Mouse (Mus musculus) embryonic facial prominence, embryonic 14.5 days (tissue): ENCODE measurements around the gene Lemd2. TPM values are rescaled to one million over a fixed set of nuclear protein-coding genes. Genes with fewer than 3 reads are reported as not detected.
A peak's percentile ranks its signal among the peaks of the same experiment; 100 is the strongest.

Experiments
- ATAC-seq: fragments of 200-750 bp; cut with Nextera tagmentation; 2 replicates; pipeline ENCODE4 v1.8.0; 2017; ENCODE audit warnings: low read depth, moderate number of reproducible peaks, moderate TSS enrichment
- DNase-seq: peaks from one replicate; pipeline ENCODE4 v3.0.0-alpha.2; 2015; ENCODE audit warnings: low spot score
- H3K27ac ChIP-seq: fragments of 300-500 bp; sonication (generic); replicated peaks from 2 replicates; pipeline ENCODE4 v1.5.1; 2014; ENCODE audit warnings: low read depth, mild to moderate bottlenecking, low read length, moderate library complexity
- H3K27me3 ChIP-seq: fragments of 300-500 bp; sonication (generic); replicated peaks from 2 replicates; pipeline ENCODE4 v1.6.1; 2014; ENCODE audit warnings: low read length; ENCODE audit not compliant: control insufficient read depth, insufficient read depth
- H3K36me3 ChIP-seq: fragments of 300-500 bp; sonication (generic); 2 replicates; pipeline ENCODE4 v1.6.1; 2014; ENCODE audit warnings: low read length, mixed read lengths; ENCODE audit not compliant: control insufficient read depth, insufficient read depth
- H3K4me1 ChIP-seq: fragments of 300-500 bp; sonication (generic); 2 replicates; pipeline ENCODE4 v1.6.1; 2014; ENCODE audit warnings: antibody characterized with exemption, low read length; ENCODE audit not compliant: control insufficient read depth, insufficient read depth
- H3K4me2 ChIP-seq: fragments of 300-500 bp; sonication (generic); 2 replicates; pipeline ENCODE4 v1.6.1; 2014; ENCODE audit warnings: low read depth, mild to moderate bottlenecking, low read length, moderate library complexity, mixed read lengths
- H3K4me3 ChIP-seq: fragments of 300-500 bp; sonication (generic); 2 replicates; pipeline ENCODE4 v1.5.1; 2014; ENCODE audit warnings: low read depth, mild to moderate bottlenecking, low read length
- H3K9ac ChIP-seq: fragments of 300-500 bp; sonication (generic); 2 replicates; pipeline ENCODE4 v1.6.1; 2014; ENCODE audit warnings: low read depth, mild to moderate bottlenecking, low read length, moderate library complexity, mixed read lengths
- H3K9me3 ChIP-seq: fragments of 300-500 bp; sonication (generic); 2 replicates; pipeline ENCODE4 v1.6.1; 2016; ENCODE audit warnings: low read length; ENCODE audit not compliant: control insufficient read depth
- WGBS: fragments of 180-500 bp; shearing (Covaris S2); extraction: QIAGEN DNeasy Blood & Tissue Kit; methylation state at CpG from one replicate; pipeline ENCODE4 v1.1.7; 2014; 5-methylcytosine and 5-hydroxymethylcytosine counted together
- polyA plus RNA-seq: library from polyadenylated mRNA; unstranded; fragments of >200 nt; fragmentation: Nextera tagmentation; extraction: Ambion mirVana; gene quantifications from 2 replicates; pipeline ENCODE4 v1.2.1, GENCODE M21; 2014

Lemd2 gene
- polyA plus RNA-seq, 1 experiment from 2014 or later = 16.0 TPM

DNA sequence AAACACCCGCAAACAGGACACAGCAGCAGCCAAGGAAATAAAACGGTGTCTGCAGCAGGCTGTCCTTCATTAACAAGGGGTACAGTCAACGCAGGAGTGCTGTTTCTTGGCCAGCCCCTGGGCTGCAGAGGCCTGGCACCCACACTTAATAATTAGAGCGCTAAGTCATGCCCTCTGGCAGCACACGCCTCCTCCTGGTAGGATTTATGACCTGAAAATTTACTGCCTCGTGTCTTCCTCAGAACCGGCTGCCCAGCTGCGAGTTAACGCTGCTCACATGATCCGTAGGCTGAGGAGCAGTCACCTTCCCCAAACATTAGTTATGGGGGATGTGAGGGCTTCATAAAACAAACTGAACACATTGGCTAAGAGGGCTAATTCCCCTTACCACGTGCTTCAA is 3.5 kb downstream of the Lemd2 start:
- Histone ChIP-seq H3K27ac (no peak overlapping the region), H3K27me3 (no peaks in the 10 kb centered on the region), H3K4me3 (no peak overlapping the region), H3K4me2 (no peak overlapping the region), H3K9me3 (no peaks in the 10 kb centered on the region), H3K4me1 (peaks cover 8% of the 10 kb centered on the region), H3K36me3 (peaks cover 59% of the 10 kb centered on the region), H3K9ac (no peak overlapping the region)
- DNase-seq (no peak), ATAC-seq (no peak)
- 80% methylated on average over 11 of the region's 11 CpGs for WGBS

DNA sequence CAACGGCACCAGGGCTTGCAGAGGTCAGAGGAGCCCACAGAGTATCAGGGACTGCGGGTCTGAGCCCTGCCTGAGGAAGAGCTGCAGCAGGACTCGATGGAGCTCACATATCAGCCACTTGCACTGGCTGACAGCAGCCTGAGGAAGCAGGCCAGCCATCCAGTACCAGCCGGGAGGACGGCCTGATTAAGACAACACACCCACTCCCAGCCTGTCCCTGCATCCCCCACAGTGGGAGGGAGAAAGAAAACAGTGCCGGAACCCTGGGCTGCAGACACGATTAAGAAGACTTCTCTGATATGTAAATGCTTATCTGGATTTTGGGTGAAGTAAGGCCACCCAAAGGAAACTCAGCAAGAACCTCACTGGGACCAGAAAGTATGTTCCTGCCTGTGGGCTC is 4.4 kb downstream of the Lemd2 start:
- no peak for DNase-seq
- no peaks in the 10 kb centered on the region for H3K27me3 ChIP-seq
- H3K9me3 ChIP-seq = no peaks in the 10 kb centered on the region
- no peak overlapping the region for H3K27ac ChIP-seq
- no peak overlapping the region for H3K4me3 ChIP-seq
- 82% methylated on average over 7 of the region's 7 CpGs for WGBS
- peaks cover 8% of the 10 kb centered on the region for H3K4me1 ChIP-seq
- peaks cover 68% of the 10 kb centered on the region for H3K36me3 ChIP-seq
- no peak overlapping the region for H3K9ac ChIP-seq
- no peak for ATAC-seq
- no peak overlapping the region for H3K4me2 ChIP-seq

DNA sequence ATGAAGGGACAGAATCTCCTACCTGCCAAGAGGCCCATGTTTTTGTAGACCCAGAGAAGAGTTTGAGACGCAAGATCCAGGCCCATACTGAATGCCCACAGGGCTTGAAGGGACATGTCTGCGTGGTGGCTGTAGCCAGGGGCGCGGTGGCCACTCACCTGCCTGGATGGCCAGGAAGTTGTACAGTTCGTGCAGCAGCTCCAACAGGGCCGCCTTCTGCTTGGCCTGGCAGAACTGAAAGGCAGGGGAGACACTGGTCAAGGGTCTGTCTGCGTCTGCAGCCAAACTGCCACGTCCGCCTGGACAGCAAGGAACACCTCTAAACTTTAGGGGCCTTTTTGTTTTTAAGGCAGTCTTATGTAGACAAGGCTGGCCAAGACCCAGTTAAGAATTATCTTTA is 5.1 kb downstream of the Lemd2 start:
- peaks cover 8% of the 10 kb centered on the region for H3K4me1 ChIP-seq
- DNase-seq = no peak
- H3K4me3 ChIP-seq = no peak overlapping the region
- no peaks in the 10 kb centered on the region for H3K27me3 ChIP-seq
- H3K9ac ChIP-seq = no peak overlapping the region
- no peak overlapping the region for H3K4me2 ChIP-seq
- H3K9me3 ChIP-seq = no peaks in the 10 kb centered on the region
- H3K36me3 ChIP-seq = peaks cover 74% of the 10 kb centered on the region
- ATAC-seq = no peak
- 98% methylated on average over 9 of the region's 9 CpGs for WGBS
- H3K27ac ChIP-seq = no peak overlapping the region

DNA sequence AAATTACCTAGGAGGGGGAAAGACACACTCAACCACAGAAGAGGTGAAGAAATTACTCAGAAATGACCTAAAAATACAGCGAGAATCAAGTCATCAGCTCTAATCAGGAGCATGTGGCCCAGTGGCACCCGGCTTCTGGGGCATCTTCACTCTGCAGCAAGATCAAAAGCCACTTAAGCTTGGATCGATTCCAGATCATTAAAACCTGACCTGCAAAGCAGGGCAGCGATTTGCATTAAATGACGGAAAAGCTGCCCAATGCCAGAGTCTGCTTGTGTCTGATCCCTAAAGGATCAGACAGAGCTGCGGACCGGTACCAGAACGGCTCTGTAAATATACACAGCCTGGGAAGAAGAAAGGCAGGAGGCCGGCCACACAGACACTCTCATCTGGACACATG is 8.1 kb downstream of the Lemd2 start:
- H3K27me3 ChIP-seq = no peaks in the 10 kb centered on the region
- H3K36me3 ChIP-seq = peaks cover 94% of the 10 kb centered on the region
- WGBS = 61% methylated on average over 9 of the region's 9 CpGs
- H3K4me3 ChIP-seq = no peak overlapping the region
- no peaks in the 10 kb centered on the region for H3K9me3 ChIP-seq
- H3K27ac ChIP-seq = no peak overlapping the region
- H3K4me1 ChIP-seq = no peaks in the 10 kb centered on the region
- no peak for ATAC-seq
- H3K4me2 ChIP-seq = no peak overlapping the region
- DNase-seq = no peak
- no peak overlapping the region for H3K9ac ChIP-seq

DNA sequence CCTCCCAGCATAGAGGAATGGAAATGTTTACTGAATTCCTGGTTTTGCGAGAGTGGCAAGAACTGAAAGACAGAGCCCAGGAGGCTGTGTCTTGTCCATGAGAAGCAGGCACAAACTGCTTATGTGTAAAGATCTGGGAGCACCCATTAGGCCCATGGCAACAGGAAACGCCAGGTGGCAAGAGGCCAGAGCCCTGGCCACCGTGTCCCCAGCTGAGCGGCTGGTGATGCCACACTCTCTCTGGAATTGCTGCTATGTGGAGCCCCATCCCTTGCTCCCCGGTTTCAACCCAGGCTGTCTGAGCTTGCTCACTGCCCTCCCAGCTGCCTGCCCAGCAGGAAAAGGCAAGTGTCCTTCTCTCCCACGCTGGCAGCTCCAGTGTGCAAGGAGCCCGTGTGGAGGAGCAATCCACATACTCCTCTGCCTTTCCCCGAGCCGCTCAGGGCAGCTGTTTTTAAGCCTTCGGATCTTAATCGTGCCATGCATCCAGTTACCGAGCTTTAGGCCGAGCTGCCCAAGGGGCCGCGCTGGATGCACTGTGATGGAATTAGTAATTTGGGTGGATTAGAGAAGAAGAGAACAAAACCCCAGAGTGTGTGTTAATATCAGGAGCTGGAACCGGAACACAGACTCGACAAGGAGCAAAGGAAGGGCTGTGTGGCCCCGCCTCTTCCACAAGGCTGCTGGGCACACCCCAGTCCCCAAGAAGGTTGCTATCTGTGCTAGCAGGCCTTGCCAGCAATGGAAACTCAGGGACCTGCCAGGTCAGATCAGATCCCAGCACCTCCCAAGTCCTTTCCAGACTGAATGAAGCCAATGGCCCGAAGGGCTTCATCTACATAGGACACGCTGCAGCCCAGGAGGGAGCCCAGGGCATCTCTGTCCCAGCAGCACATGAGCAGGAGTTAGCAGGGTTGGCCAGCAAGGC is 9.7 kb downstream of the Lemd2 start:
- no peak for ATAC-seq
- Histone ChIP-seq H3K27me3 (no peaks in the 10 kb centered on the region), H3K4me1 (no peaks in the 10 kb centered on the region), H3K36me3 (peaks cover 94% of the 10 kb centered on the region), H3K9ac (no peak overlapping the region), H3K27ac (no peak overlapping the region), H3K9me3 (no peaks in the 10 kb centered on the region), H3K4me2 (no peak overlapping the region), H3K4me3 (no peak overlapping the region)
- DNase-seq = no peak
- WGBS = 61% methylated on average over 20 of the region's 20 CpGs

DNA sequence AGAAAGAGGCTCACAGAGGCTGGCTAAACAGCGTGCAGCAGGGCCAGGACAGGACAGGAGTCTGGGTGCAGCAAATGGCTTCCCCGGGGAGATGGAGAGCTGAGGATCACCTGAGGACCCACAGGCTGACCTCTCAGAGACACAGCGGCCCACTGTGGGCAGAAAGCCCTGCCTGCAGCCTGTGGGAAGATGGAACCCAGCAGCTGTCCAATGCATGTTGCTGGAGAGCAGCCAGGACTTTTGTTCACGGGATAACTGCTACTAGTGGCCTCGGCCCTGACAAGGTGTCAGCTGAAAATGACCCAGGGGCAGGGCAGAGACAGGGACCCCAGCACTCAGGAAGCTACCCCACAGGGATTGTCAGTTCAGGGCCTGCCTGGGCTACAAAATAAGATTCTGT is 12.5 kb downstream of the Lemd2 start:
- WGBS = 79% methylated on average over 5 of the region's 5 CpGs
- no peaks in the 10 kb centered on the region for H3K9me3 ChIP-seq
- H3K4me2 ChIP-seq = no peak overlapping the region
- DNase-seq (no peak), ATAC-seq (no peak)
- H3K27me3 ChIP-seq = no peaks in the 10 kb centered on the region
- H3K27ac ChIP-seq = no peak overlapping the region
- H3K9ac ChIP-seq = no peak overlapping the region
- no peaks in the 10 kb centered on the region for H3K4me1 ChIP-seq
- no peak overlapping the region for H3K4me3 ChIP-seq
- peaks cover 72% of the 10 kb centered on the region for H3K36me3 ChIP-seq

DNA sequence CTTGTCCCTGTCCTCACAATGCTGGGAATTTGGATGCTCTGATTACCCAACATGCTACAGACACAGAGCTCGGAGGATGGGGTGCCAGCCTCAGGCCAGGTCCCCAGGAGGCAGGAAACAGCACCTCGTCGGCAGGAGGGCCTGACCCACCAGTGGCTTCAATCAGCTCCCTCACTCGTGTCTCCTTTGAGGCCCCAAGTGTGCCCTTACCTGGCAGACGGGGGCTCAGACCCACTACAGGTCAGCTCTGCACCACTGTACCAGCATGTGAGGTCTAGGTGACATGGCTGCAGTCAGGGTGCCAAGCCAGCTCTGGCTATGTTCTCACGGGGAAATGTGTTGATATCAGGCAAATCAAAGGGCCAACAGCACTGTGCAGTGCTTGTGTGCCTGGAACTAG is 13.1 kb downstream of the Lemd2 start:
- DNase-seq = no peak
- Histone ChIP-seq H3K27me3 (no peaks in the 10 kb centered on the region), H3K9ac (no peak overlapping the region), H3K36me3 (peaks cover 68% of the 10 kb centered on the region), H3K4me2 (no peak overlapping the region), H3K9me3 (no peaks in the 10 kb centered on the region), H3K27ac (no peak overlapping the region), H3K4me1 (no peaks in the 10 kb centered on the region), H3K4me3 (no peak overlapping the region)
- ATAC-seq = no peak
- WGBS = 84% methylated on average over 6 of the region's 6 CpGs

DNA sequence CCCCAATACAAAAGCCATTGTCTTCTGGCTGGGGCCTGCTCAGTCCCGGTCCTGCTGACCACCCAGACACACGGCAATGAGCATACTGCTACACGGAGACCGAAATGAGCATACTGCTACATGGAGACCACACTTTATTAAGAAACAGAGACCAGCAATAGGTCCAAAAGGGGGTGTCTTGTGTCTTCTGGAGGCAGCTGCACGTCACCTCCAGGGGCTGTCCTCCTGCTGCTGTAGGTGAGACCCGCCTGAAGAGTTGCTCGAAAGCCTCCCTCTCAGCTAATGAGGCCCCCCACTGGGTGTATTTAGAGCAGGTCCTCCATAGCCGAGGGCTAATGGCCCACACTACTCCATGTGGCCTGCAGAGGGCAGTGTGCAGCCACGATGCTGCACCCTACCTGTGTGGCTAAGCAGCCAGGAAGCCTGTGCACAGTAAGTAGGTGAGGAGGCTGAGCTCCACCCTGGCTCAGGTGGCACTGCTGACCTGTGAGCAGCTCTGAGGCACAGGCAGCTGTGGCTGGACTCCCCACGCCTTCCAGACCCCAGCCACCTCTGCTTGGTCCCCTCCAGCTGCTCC is 14.5 kb downstream of the Lemd2 start:
- Histone ChIP-seq H3K4me1 (no peaks in the 10 kb centered on the region), H3K27ac (no peak overlapping the region), H3K9me3 (no peaks in the 10 kb centered on the region), H3K4me3 (no peak overlapping the region), H3K4me2 (no peak overlapping the region), H3K36me3 (peaks cover 53% of the 10 kb centered on the region), H3K9ac (no peak overlapping the region), H3K27me3 (no peaks in the 10 kb centered on the region)
- 41% methylated on average over 10 of the region's 10 CpGs for WGBS
- peak; percentile 56 for ATAC-seq
- DNase-seq = peak; percentile 59

DNA sequence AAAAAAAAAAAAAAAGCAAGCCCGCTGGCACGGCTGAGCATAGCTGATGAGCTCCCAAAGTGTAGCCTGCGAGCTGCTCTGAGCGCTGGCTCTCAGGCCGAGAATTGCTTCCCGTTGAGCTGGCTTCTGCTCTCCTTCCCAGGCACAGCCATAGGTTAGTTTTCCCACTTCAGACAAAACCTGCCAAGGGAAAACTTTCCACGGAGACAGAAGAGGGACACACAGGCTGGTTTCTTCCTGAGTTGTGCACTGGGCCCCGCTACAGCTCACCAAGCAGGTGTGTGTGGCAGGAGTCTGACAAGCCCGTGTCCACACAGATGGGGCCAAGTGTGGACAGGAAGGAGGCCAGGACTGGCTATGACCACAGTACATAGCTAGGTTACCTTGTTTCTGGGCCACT is 15.4 kb downstream of the Lemd2 start:
- no peaks in the 10 kb centered on the region for H3K9me3 ChIP-seq
- WGBS = 79% methylated on average over 9 of the region's 9 CpGs
- H3K4me1 ChIP-seq = no peaks in the 10 kb centered on the region
- H3K36me3 ChIP-seq = peaks cover 46% of the 10 kb centered on the region
- ATAC-seq (no peak), DNase-seq (no peak)
- no peak overlapping the region for H3K4me3 ChIP-seq
- H3K4me2 ChIP-seq = no peak overlapping the region
- H3K9ac ChIP-seq = no peak overlapping the region
- H3K27ac ChIP-seq = no peak overlapping the region
- no peaks in the 10 kb centered on the region for H3K27me3 ChIP-seq
